ENCODE assay signal across 20 mouse cellular contexts in genomic region chr17:86217468-86217867, GRCm38 (mm10). TPM values are rescaled to one million over a fixed set of nuclear protein-coding genes. Genes with fewer than 3 reads are reported as not detected.
DNase-seq lines count a peak whose midpoint lies in the region; ATAC-seq and TF ChIP-seq lines count a peak whose summit lies in the region.
"Had no signal": no experiment of that assay in that cellular context is flagged by ENCODE, and none has a peak within 500 bp of the region (broad histone marks: within the 10 kb centered on the region; RNA-seq: fewer than 3 reads in every experiment).

No protein-coding gene starts in this region.

- H3K4me1 ChIP-seq in megakaryocyte, embryonic 14.5 days = peaks cover 56% of the 10 kb centered on the region
- H3K4me1 ChIP-seq in heart, embryonic 10.5 days = peaks cover 32% of the 10 kb centered on the region

- TF ChIP-seq POLR2A in brain, embryonic 14.5 days (IDR thresholded peaks at IDR 0.05; ENCODE audit: borderline replicate concordance, extremely low read depth, insufficient read depth, insufficient read length, poor library complexity, severe bottlenecking) = no peak

- no peak overlapping the region for H3K4me3 ChIP-seq in layer of hippocampus, adult 2 months
- peak overlapping the region; percentile 7 for H3K4me3 ChIP-seq in megakaryocyte, embryonic 14.5 days (replicated peaks)
- H3K4me3 ChIP-seq in heart, embryonic 10.5 days = no peak overlapping the region
- H3K4me3 ChIP-seq: embryonic facial prominence, embryonic 10.5 days; embryonic facial prominence, embryonic 12.5 days; forebrain, embryonic 13.5 days had no signal

- DNase-seq in cerebellum, postnatal 10 days = peak; percentile 52
- no peak for DNase-seq in cerebellum, postnatal 14 days
- no peak for DNase-seq in layer of hippocampus, adult 2 months (ENCODE audit: low spot score in 2 of 2)
- no peak for DNase-seq in layer of hippocampus, postnatal 10 days (ENCODE audit: low spot score in 2 of 2)
- peak; percentile 38 for DNase-seq in brain, embryonic 14.5 days (ENCODE audit: low read depth)
- DNase-seq in heart, embryonic 10.5 days (ENCODE audit: low spot score) = no peak
- DNase-seq: adrenal gland, adult 8-10 months; adrenal gland, postnatal 14 days; adrenal gland, postnatal 36 days; cerebellum, adult 11-12 months; cerebellum, adult 2 months; cerebellum, adult 9-10 months; cerebellum, postnatal 25 days; forebrain, postnatal 0 days had no signal

- H3K36me3 ChIP-seq in megakaryocyte, embryonic 14.5 days (replicated peaks; ENCODE audit: low read length) = peaks cover 18% of the 10 kb centered on the region
- H3K36me3 ChIP-seq in heart, embryonic 10.5 days = no peaks in the 10 kb centered on the region
- H3K36me3 ChIP-seq: embryonic facial prominence, embryonic 10.5 days; embryonic facial prominence, embryonic 12.5 days had no signal

- WGBS in heart, embryonic 10.5 days = 83% methylated on average over 5 of the region's 5 CpGs

- H3K27ac ChIP-seq in layer of hippocampus, adult 2 months = 0 out of 2 replicates have a peak overlapping the region, but pooled peaks have one; percentile 53
- H3K27ac ChIP-seq in heart, embryonic 10.5 days = no peak overlapping the region
- H3K27ac ChIP-seq: embryonic facial prominence, embryonic 10.5 days; embryonic facial prominence, embryonic 12.5 days; forebrain, embryonic 13.5 days had no signal

- ATAC-seq in megakaryocyte, adult 5-6 weeks (ENCODE audit: poor library complexity, severe bottlenecking) = no peak
- ATAC-seq: activated CD4-positive, CD25-positive, alpha-beta regulatory T cell, adult 4 months; forebrain, embryonic 13.5 days; forebrain, postnatal 0 days had no signal

- no peaks in the 10 kb centered on the region for H3K9me3 ChIP-seq in megakaryocyte, embryonic 14.5 days
- H3K9me3 ChIP-seq in heart, embryonic 10.5 days = no peaks in the 10 kb centered on the region
- H3K9me3 ChIP-seq: embryonic facial prominence, embryonic 10.5 days; embryonic facial prominence, embryonic 12.5 days; forebrain, embryonic 13.5 days had no signal

- H3K27me3 ChIP-seq in megakaryocyte, embryonic 14.5 days (replicated peaks) = no peaks in the 10 kb centered on the region
- H3K27me3 ChIP-seq in heart, embryonic 10.5 days (ENCODE audit: insufficient read depth, poor library complexity, severe bottlenecking) = no peaks in the 10 kb centered on the region
- H3K27me3 ChIP-seq: embryonic facial prominence, embryonic 12.5 days; forebrain, embryonic 13.5 days had no signal

- no peak for TF ChIP-seq CTCF in layer of hippocampus, adult 2 months (conservative IDR thresholded peaks at IDR 0.05)
- TF ChIP-seq CTCF in brain, embryonic 14.5 days (IDR thresholded peaks at IDR 0.05; ENCODE audit: borderline replicate concordance, extremely low read depth, insufficient read depth, insufficient read length) = no peak

RNA-seq across cellular contexts. Expression of gene Prkce, which starts 49.9 kb away (rescaled TPM):
- total RNA-seq in layer of hippocampus, adult 2 months (2021) = 100 to 1,000 TPM; 422 to 451 TPM
- total RNA-seq in layer of hippocampus, postnatal 10 days (2021) = 100 to 1,000 TPM; 315 to 338 TPM
- 3.4 and 7.3 TPM in 2 replicates for polyA plus RNA-seq in megakaryocyte, embryonic 14.5 days (2012; ENCODE audit: insufficient read depth, low replicate concordance)
- 7.3 and 8.1 TPM in 2 replicates for total RNA-seq in megakaryocyte, adult 5-6 weeks (2015)
- 3.5 and 13.3 TPM in 2 replicates for total RNA-seq in megakaryocyte, adult 5-6 weeks (2017)
- 10.8 and 21.8 TPM in 2 replicates for polyA plus RNA-seq in brain, embryonic 14.5 days (2012; rRNA removed)
- polyA plus RNA-seq in heart, embryonic 10.5 days (2016; fragmentation: Nextera tagmentation; extraction: Ambion mirVana) = 9.4 and 12.5 TPM in 2 replicates

Comparison
In these comparisons a context has a peak if more than half of its experiments do, and no peak if none do; other contexts are left out.
1. DNase-seq: peak in cerebellum, postnatal 10 days (2 of 2) and brain, embryonic 14.5 days (single experiment); none in cerebellum, postnatal 14 days (0 of 2), layer of hippocampus, adult 2 months (0 of 2), layer of hippocampus, postnatal 10 days (0 of 2) and heart, embryonic 10.5 days (single experiment).
2. RNA of gene Prkce, which starts 49.9 kb away (total RNA-seq): 422 to 451 TPM in layer of hippocampus, adult 2 months and 315 to 338 TPM in layer of hippocampus, postnatal 10 days; 3.5 to 13.3 TPM in megakaryocyte, adult 5-6 weeks; every median in the first group is over 10 times any median in the second.